Mouse (Mus musculus): ENCODE data around the gene Aarsd1.

GRCm38 (mm10) chr11:101381817-101382216, 35.6 kb downstream of the Aarsd1 start:
- TF ChIP-seq CTCF (IDR thresholded peaks at IDR 0.05; ENCODE audit: extremely low read depth, insufficient read depth, low read length) (no peak), POLR2A (IDR thresholded peaks at IDR 0.05; ENCODE audit: extremely low read depth, insufficient read depth, low read length) (no peak)

All from cortical plate, adult 2 months (tissue).